Mouse (Mus musculus): ENCODE data around the gene Exoc3l.

The Exoc3l gene

GRCm38 (mm10) chr8:105269075-105269458 is 26.8 kb downstream of the Exoc3l start:
- in situ Hi-C loops (cut with MboI, MseI), result loop anchor here (25.0 kb wide), 1 partner anchor 632 kb away; the partner anchor contains the start of genes Ciao2b and Rrad

- in situ Hi-C loops (cut with MboI, MseI), result loop anchor here (25.0 kb wide), 1 partner anchor 631 kb away; the partner anchor contains the start of genes Ciao2b and Rrad
Observed at GRCm38 (mm10) chr8:105268342-105269074, 27.4 kb downstream of the Exoc3l start.

DNA sequence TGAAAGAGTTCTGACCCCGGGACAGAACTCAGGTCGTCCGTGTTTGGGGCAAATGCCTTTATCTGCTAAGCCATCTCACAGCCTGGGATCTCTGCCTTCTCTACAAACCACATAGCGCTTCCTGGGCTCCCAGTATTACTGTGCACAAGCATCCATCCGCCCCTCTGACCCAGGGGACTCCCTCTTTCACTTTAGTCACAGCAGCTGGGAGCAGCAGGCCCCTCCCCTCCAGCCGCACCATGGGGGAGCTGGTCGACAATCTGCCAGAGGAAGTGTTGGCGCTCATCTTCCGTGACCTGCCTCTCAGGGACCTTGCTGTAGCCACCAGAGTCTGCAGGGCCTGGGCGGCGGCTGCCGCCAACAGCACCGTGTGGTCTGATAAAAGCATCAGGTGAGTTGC is 29.1 kb downstream of the Exoc3l start:
- in situ Hi-C loops (cut with MboI, MseI), result loop anchor here (25.0 kb wide), 1 partner anchor 629 kb away; the partner anchor contains the start of genes Ciao2b and Rrad

DNA sequence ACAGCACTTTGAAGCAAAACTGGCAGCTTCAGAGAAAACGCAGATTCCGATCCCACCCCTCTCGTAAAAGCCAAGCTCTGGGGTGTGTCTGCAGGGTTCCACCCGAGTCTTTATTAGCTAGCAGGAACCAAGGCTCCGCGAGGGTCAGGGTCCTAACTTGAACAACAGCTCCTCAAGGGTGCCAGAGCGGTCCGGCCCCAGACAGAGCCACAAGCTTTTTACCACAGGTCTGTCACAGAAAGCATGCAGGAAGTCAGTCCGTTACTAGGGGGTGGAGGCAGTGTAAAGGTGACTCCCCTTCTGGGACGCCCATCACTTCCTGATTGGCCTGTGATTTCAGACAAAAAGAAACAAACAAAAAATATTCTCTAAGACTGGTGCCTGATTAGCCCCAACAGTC is 30.8 kb downstream of the Exoc3l start:
- in situ Hi-C loops (cut with MboI, MseI), result loop anchor here (25.0 kb wide), 1 partner anchor 628 kb away; the partner anchor contains the start of genes Ciao2b and Rrad

DNA sequence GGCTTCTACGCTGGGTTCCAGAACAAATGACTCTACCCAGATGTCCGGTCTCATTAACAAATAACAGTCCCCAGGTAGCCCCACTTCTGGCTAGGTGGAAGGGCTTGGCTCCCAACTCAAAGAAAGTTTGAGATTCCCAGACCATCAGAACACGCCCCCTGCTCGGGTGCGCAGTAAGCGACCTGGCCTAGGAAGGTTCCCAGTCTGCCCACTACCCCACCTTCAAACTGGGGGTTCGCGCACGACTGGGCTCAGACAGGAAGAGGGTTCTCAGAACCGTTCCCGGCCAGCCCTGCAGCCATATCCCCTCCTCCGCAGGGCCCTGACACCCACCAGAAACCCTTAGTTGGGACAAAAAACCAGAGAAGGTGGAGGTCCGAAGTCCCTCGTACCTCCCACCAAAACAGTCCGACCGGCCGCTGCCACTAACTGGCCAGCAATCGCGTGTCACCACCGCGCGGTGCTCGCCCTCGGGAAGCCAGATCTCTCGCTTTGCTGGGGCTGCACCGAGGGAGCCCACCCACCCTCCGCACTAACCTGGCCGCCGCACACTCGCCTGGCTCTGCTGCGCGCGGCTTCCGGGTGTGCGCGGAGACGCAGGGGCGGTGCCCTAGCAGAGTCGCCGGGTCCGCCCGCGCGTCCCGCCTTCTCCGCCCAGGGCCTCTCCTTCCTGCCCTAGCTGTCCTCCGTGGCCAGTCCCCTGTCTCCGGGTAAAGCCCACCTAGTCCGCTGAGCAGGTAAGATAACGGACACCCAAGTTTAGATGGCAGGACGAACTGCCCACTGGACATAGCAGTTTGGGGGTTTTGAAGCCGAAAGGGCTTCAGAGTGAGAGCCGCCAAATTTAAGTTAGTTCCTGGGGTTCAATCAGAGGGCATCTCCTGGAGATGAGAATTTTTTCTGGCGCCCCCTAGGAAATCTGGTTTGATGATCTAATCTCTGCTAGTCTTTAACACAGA is 31.6 kb downstream of the Exoc3l start, which contains the start of the genes Tradd and Fbxl8:
Tradd (minus strand) TSS at position 586 of the 959 bp plus-strand sequence.
Fbxl8 (plus strand) TSS at position 625 of the 959 bp plus-strand sequence.
- in situ Hi-C loops (cut with MboI, MseI), result loop anchor here (25.0 kb wide), 1 partner anchor 627 kb away; the partner anchor contains the start of genes Ciao2b and Rrad

DNA sequence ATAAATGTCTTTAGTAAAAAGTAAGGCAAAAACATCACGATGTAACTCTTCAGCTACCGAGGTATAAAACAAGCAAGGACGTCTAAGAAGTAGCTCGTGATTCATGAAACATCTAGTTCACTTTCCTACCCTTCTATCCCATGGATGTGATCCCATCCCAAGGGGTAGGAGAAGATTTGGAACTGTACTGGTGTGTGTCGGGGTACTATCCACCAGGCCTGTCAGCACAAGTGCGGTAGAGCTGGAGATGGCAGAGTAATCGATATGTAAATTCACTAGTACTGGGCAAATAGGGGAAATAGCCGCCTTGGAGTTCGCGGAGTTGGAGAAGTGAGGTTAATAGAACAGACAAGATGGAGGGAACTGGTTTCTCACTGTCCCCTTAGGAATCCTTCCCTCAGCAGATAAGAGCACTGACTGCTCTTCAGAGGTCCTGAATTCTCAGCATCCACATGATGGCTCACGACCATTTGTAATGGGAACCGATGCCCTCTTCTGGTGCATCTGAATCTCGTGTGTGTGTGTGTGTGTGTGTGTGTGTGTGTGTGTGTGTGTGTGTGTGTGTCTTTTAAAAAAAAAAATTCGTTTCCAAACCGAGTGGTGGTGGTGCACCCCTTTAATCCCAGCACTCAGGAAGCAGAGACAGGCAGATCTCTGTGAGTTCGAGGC is 32.5 kb downstream of the Exoc3l start:
- in situ Hi-C loops (cut with MboI, MseI), result loop anchor here (25.0 kb wide), 1 partner anchor 626 kb away; the partner anchor contains the start of genes Ciao2b and Rrad

GRCm38 (mm10) chr8:105261326-105261980 is 34.4 kb downstream of the Exoc3l start:
- in situ Hi-C loops (cut with MboI, MseI), result loop anchor here (25.0 kb wide), 1 partner anchor 624 kb away; the partner anchor contains the start of genes Ciao2b and Rrad

GRCm38 (mm10) chr8:105260371-105261099 is 35.4 kb downstream of the Exoc3l start:
- in situ Hi-C loops (cut with MboI, MseI), result loop anchor here (25.0 kb wide), 1 partner anchor 623 kb away; the partner anchor contains the start of genes Ciao2b and Rrad

DNA sequence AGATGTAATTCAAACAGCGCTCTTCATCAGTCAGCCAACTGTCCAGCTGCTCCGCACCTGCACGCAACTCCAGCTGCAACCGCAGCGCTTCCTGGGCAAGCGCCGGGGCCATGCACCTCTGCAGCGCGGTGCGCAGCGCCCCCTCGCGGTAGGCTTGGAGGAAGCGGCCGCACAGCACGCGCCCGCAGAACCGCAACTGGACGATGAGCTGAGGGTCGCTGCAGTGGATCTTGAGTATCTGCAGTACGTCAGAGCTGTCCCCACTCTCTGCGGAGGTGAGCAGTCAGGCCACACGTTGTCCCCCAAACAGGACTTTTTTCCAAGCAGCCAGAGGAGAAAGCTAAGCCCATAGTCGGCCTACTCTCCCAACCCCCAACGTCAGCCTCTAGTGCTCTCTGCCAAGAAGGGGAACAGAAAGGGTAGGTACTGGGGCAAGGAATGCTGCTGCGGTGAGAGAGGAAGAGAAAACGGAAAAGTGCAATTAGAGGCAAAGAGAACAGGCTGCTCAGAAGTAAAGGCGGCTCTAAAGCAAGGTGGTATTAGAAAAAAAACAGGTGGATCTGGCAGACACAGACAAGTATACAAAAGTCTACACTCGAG is 36.1 kb downstream of the Exoc3l start:
- in situ Hi-C loops (cut with MboI, MseI), result loop anchor here (25.0 kb wide), 1 partner anchor 623 kb away; the partner anchor contains the start of genes Ciao2b and Rrad

DNA sequence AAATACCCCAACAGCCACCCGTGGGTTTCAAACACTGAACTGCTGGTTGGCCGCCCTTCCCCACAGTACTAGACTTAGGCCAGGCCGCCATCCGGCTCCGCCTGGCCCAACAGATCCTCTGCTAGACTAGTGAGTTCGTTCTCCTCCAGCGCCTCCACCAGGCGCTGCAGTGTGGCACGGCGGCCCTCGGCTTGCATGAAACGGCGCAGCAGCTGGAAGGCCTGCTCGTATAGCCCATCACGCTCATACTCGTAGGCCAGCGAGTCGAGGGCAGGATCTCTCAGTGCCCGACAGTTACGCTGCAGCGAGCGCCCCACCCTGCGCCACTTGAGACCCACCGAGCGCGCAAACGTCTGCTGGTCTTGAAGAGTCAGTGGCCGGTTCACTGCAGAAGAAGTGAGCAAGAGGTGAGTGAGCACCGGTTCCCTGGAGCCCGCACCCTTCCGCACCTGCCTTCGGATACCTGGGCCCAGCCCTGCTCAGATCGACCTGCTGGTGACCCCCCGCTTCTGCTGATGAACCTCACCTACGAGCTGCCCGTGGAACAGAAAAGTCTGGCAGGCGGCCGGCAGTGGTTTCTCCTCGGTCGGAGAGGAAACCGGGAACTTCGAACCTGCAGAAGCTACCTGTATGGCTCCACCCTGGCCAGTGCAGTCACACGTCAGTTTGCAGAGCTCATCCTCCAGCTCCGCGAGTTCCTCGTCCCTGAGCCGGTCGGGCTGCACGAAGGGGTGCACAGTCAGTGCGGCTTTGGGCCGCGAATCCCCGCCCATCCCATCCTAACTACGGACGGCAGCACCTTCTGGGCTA is 36.8 kb downstream of the Exoc3l start:
- in situ Hi-C loops (cut with MboI, MseI), result loop anchor here (25.0 kb wide), 1 partner anchor 622 kb away; the partner anchor contains the start of genes Ciao2b and Rrad

GRCm38 (mm10) chr8:105257318-105258114 is 38.4 kb downstream of the Exoc3l start:
- in situ Hi-C loops (cut with MboI, MseI), result loop anchor here (25.0 kb wide), 1 partner anchor 620 kb away; the partner anchor contains the start of genes Ciao2b and Rrad

- in situ Hi-C loops (cut with MboI, MseI), result loop anchor here (25.0 kb wide), 1 partner anchor 618 kb away; the partner anchor contains the start of genes Ciao2b and Rrad
Observed at GRCm38 (mm10) chr8:105254966-105255350, 40.9 kb downstream of the Exoc3l start, which contains the start of gene B3gnt9. B3gnt9 (minus strand) TSS chr8:105255153.

DNA sequence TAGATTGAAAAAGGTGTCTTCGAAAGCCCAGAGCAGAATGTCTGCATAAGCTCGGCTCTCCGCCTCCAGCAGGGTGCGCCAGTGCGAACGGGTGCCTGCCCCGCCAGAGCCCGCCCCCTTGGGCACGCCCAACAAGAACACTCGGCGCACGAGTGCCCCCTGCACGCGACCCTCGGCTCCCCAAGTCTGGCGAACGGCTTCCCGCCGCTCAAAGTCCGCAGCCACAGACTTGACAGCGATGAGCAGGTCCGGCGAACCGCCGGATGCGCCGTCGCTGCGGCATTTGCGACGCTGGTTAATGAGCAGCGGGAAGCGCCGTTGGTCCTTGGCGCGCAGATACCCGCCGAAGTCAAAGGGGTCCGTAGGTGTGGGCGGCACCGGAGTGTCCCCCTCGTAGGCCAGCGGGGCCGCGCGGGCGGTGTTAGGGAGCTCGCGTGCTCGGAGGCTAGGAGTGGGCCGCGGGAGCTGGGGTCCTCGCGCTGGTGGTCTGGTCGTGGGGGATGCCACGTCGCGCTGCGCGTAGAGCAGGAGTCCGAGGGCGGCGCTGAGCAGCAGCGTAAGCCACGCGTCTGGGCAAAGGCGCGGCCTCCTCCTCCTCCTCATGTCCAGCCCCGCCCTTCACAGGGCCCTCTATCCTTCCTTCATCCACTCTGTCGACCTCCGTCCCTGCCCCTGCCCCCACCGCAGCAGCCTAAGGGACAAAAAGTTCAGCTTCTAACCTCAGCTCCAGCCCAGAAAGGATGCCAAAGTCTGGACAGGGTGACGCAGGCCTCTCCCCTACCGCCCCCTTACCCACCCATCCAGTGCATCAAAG is 41.5 kb downstream of the Exoc3l start:
- in situ Hi-C loops (cut with MboI, MseI), result loop anchor here (25.0 kb wide), 1 partner anchor 617 kb away; the partner anchor contains the start of genes Ciao2b and Rrad

- in situ Hi-C loops (cut with MboI, MseI), result loop anchor here (25.0 kb wide), 1 partner anchor 616 kb away; the partner anchor contains the start of genes Ciao2b and Rrad
Observed at GRCm38 (mm10) chr8:105253766-105254151, 42.1 kb downstream of the Exoc3l start.

DNA sequence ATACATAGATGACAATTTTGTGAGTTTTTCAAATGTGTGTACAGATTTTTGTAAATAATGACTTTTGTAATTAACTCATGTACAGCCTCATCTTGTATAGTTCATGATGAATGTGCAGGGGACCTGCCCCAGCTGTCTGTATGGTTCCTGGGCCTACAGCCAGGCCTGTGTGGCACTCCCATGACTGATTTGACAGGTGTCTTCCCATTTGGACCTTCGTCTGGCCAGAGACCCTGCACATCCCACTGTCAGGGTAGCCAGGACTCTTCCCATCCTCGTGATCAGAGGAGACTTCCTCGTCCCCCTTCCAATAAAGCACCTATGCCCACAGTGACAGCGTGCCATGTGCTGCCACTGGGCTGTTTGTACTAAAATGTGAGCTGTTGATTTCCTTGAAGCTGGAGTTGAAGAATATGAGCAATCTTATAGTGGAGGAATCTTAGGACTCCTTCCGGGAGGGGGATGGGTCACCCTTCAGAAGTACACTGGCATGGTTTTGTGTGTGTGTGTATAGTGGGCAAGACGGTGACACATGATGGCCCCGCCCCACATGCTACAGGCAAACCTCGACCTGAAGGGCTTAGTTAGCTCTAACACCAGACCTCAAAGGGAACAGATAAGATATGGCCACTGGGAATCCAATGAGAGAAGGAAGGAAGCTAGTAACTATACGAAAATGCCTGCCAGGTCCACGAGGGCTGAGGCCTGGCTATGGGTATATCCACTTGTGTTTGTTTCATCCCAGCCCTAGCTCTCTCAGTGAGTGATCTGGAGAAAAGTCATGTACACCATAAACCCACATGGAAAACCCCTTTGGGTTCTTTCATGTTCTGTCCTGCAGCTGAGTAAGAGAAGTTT is 43.0 kb downstream of the Exoc3l start:
- in situ Hi-C loops (cut with MboI, MseI), result loop anchor here (25.0 kb wide), 1 partner anchor 616 kb away; the partner anchor contains the start of genes Ciao2b and Rrad

Data from regulatory T cell (primary cell).